Mouse (Mus musculus) gastrocnemius, adult 2 months (tissue): ENCODE measurements around the gene Flnb. TPM values are rescaled to one million over a fixed set of nuclear protein-coding genes. Genes with fewer than 3 reads are reported as not detected.

Experiments
- DNase-seq: peaks from one replicate; pipeline ENCODE4 v3.0.0; 2022
- H3K27ac ChIP-seq: fragments of 200-600 bp; 2 replicates; pipeline ENCODE4 v1.8.1; 2022; ENCODE audit warnings: mild to moderate bottlenecking
- H3K4me3 ChIP-seq: fragments of 200-600 bp; 2 replicates; pipeline ENCODE4 v1.8.1; 2022; ENCODE audit warnings: mild to moderate bottlenecking, moderate library complexity
- CTCF ChIP-seq: fragments of 200-600 bp; IDR thresholded peaks from 2 replicates; pipeline ENCODE4 v1.8.1; 2022; ENCODE audit warnings: antibody characterized with exemption, mild to moderate bottlenecking, moderate library complexity
- intact Hi-C: fragments of 180-260 bp; cut with DNase I; formaldehyde crosslinking; loops from one replicate; pipeline ENCODE4 v1.15.1; 2025
- total RNA-seq, 2 experiments: library from RNA; stranded (reverse); gene quantifications; 2 replicates each; pipeline ENCODE4 v1.2.3; 2021

Gene Flnb
- total RNA-seq, 2 experiments from 2014 or later: 6.0 to 11.0 TPM

- no peak for TF ChIP-seq CTCF
- DNase-seq: peak; percentile 53
- intact Hi-C loops: no loop called here
- H3K27ac ChIP-seq: peak overlapping the region; percentile 73
- no peak overlapping the region for H3K4me3 ChIP-seq
Observed at GRCm38 (mm10) chr14:7952610-7953254, 135.0 kb downstream of the Flnb start.

DNA sequence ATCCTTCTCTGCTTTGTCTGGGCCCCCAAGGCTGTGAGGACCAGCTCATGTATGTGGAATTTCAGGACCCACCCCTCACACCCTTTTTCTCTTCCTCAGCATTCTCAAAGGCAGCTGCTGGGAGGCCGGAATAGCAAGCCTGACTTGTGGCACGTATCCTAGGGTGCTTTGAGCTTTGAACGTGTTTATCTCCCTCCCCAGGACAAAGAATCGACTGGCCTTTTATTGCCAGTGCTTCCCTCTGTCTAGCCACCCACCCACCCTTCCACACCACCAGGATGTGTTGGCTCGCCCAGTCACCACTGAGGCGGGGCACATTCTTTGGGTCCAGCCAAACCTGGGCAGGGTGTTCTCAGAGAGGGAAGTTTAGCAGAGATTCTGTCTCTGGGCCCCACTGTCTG, 136.3 kb downstream of the Flnb start:
- intact Hi-C loops: no loop called here
- DNase-seq: no peak
- Histone ChIP-seq H3K27ac (peak overlapping the region; percentile 73), H3K4me3 (no peak overlapping the region)
- no peak for TF ChIP-seq CTCF

DNA sequence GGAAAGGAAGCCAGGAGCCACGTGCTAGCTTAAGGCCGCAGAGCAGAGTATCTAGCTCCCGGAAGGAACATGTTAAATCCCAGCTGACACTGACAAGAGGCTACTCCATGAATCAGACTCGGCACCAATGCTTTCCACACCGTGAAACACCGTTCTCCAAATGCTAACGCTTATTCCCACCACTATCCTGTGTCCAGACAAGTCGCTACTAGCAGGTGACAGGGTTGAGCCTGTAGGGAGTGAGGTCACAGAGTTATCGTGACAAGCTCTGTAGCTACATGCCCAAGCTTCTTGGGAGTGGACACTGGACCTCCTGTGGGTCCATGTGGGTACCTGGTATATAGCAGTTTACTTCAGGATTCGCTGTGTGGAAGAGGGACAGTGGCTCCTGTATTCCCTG, 138.7 kb downstream of the Flnb start:
- Histone ChIP-seq H3K27ac (no peak overlapping the region), H3K4me3 (no peak overlapping the region)
- intact Hi-C loops: loop anchor here (5.0 kb wide), 1 partner anchor 139 kb away; the partner anchor contains the start of gene Flnb
- TF ChIP-seq CTCF: no peak
- DNase-seq: no peak

GRCm38 (mm10) chr14:7957049-7957448, 139.3 kb downstream of the Flnb start, which contains the start of gene Gm45521:
TSS of gene Gm45521 (plus strand) at chr14:7957288.
- intact Hi-C loops: loop anchor here (5.0 kb wide), 1 partner anchor 140 kb away; the partner anchor contains the start of gene Flnb
- H3K27ac ChIP-seq: no peak within 1 kb of the TSS
- DNase-seq: no peak
- no peak for TF ChIP-seq CTCF
- no peak within 1 kb of the TSS for H3K4me3 ChIP-seq

DNA sequence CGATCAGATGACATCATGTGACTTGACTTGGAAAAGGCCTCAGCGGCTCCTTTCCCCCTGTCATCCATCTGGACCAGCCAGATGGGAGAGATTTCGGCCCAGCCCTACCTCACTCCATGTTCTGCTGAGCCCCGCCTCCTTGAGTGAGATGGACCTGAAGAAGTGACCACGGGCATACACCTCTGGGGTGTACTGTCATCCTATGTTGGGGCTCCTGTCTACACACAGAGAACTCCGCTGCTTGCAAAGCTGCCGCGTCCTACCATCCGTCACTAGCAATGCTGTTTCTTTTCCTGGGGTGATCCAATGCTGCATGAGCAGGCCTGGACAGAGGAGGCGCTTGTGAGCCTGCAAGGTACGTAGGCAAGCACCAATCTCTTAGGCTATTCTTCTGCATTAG, 142.9 kb downstream of the Flnb start:
- DNase-seq: no peak
- no peak overlapping the region for H3K4me3 ChIP-seq
- no peak overlapping the region for H3K27ac ChIP-seq
- intact Hi-C loops: loop anchor here (10.0 kb wide), 2 partner anchors 204 to 384 kb away; no protein-coding TSS in a partner anchor
- peak; percentile 22; the same call in 1 of the 2 replicates for TF ChIP-seq CTCF

DNA sequence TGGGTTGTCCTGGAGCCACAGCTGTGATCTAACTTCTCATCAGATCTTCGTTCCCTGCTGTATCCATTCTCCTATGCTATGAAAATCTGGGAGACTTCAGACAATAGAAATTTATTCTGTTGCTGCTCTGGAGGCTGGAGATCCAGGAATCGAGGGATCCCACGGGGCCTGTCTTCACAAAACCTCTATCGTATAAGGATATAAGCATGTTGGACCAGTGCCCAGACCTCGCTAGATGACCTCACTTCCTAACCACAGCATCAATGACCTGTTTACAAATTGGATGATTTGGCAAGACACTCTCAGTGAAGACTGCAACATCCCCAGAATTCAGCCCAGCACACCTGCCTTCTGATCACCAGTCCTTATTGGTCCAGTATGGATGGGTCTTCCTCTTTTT, 144.0 kb downstream of the Flnb start:
- no peak overlapping the region for H3K4me3 ChIP-seq
- DNase-seq: no peak
- no peak for TF ChIP-seq CTCF
- intact Hi-C loops: loop anchor here (10.0 kb wide), 2 partner anchors 203 to 383 kb away; no protein-coding TSS in a partner anchor
- H3K27ac ChIP-seq: no peak overlapping the region

DNA sequence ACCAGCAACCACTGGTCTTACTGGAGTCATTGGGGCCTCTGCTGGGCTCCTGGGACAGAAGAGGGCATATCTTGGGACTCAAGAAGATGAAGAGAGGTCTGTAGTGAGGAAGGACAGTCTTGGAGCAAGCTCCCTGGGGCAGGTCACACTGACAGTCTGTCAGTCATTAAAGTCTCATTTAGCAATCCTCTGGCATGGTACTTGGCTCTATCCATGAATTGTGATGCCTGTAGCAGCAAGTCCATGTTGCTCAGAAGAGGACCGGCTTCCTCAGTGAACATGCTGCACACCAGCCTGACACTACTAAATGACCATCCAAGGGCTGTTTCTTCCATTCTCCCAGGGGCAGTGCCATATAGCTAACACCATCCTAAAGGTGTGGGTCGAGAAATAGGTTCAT, 144.9 kb downstream of the Flnb start:
- no peak for TF ChIP-seq CTCF
- intact Hi-C loops: loop anchor here (10.0 kb wide), 2 partner anchors 202 to 382 kb away; no protein-coding TSS in a partner anchor
- Histone ChIP-seq H3K4me3 (no peak overlapping the region), H3K27ac (no peak overlapping the region)
- no peak for DNase-seq

DNA sequence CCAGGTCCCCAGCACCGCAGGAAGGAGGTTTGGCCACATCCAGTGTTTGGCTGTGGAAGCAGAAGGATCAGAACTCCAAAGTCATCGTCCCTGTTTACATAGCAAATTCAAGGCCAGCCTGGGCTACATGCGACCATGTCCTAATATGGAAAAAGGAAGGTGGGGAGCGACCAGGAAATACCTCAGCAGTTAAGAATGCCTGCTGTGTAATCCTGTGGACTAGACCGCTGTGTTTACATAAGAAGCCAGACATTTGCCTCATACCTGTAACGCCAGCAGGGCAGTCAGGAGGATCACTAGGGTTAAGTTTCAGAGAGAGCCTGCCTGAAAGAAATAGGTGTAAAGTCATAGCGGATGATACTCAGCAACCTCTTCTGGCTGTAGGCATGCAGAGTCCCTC, 145.4 kb downstream of the Flnb start:
- intact Hi-C loops: loop anchor here (10.0 kb wide), 2 partner anchors 202 to 382 kb away; no protein-coding TSS in a partner anchor
- no peak for TF ChIP-seq CTCF
- Histone ChIP-seq H3K27ac (no peak overlapping the region), H3K4me3 (no peak overlapping the region)
- no peak for DNase-seq

DNA sequence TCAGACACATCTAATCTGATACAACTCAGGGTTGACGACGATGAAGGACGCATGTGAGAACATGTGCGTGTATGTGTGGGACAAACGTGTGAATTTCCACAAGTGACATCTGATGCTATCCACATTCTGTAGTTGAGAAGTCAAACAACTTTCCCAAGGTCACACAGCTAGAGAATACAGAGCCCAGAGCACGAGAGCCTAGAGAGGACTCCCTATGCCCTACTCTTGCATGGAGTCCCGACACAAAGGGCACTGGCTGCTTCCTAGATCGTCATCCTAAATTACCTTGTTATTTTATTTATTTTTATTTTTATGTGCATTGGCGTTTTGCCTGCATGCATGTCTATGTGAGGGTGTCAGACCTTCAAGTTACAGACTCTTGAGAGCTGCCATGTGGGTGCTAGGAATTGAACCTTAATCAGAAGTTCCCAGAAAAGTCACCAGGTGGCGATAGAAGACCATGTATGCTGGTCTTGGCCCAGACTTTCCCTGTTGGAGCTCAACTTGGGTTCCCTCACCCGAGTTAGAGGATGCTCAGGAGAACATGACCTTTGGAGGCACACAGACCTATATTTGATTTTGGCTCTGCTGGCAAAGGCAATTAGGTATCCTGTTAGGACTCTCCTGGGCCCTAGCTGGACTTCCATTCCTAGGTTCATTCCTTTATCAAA, 146.6 kb downstream of the Flnb start:
- intact Hi-C loops: loop anchor here (1.0 to 10.0 kb wide), 3 partner anchors 80 to 380 kb away; no protein-coding TSS in a partner anchor
- peak; percentile 83 for TF ChIP-seq CTCF

GRCm38 (mm10) chr14:7971889-7972493, 154.2 kb downstream of the Flnb start:
- intact Hi-C loops: no loop called here
- Histone ChIP-seq H3K4me3 (no peak overlapping the region), H3K27ac (no peak overlapping the region)
- TF ChIP-seq CTCF: no peak
- no peak for DNase-seq

More for the DNA sequence above, 146.6 kb downstream of the Flnb start:
- Histone ChIP-seq H3K4me3 (no peak overlapping the region), H3K27ac (no peak overlapping the region)
- peak; percentile 48 for DNase-seq

- no peak overlapping the region for H3K27ac ChIP-seq
- no peak for TF ChIP-seq CTCF
- intact Hi-C loops: no loop called here
- no peak for DNase-seq
- no peak overlapping the region for H3K4me3 ChIP-seq
Observed at GRCm38 (mm10) chr14:7974643-7975042, 156.9 kb downstream of the Flnb start.

DNA sequence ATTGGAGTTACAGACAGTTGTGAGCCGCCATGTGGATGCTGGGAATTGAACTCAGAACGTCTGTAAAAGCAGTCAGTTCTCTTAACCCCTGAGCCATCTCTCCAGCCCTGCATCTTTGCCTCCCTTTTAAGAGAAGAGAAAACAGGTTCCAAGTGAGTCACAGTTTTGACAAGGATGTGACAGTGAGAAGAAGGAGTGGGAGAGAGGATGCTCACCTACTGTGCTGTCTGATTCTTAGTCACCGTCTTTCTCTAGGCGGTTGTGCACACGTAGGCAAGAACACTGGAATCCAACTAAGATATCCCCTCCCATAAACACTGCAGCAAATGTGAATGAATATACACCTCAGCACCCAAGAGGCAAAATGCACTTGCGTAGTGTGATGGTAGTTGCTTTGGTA, 157.4 kb downstream of the Flnb start:
- Histone ChIP-seq H3K4me3 (no peak overlapping the region), H3K27ac (no peak overlapping the region)
- TF ChIP-seq CTCF: no peak
- no peak for DNase-seq
- intact Hi-C loops: no loop called here

DNA sequence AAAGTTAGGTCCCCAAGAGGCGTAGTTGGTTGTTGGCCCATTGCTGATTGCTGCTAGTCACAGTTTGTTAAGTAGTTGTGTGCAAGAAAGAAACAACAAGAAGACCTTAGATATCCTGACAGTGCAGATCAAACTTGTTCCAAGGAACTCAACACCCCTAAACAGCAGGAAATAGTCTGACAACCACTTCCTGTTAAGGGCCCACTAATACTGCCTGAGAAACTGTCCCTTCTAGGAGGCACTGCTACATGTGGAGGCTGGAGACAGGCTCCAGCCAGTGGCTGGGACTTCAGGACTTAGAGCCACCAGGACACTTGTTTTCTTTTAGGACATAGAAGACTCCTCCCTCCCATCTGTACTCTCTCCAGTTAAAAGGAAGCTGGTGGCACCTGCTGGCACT, 159.7 kb downstream of the Flnb start:
- intact Hi-C loops: no loop called here
- no peak for DNase-seq
- no peak for TF ChIP-seq CTCF
- Histone ChIP-seq H3K27ac (no peak overlapping the region), H3K4me3 (no peak overlapping the region)
